Mouse (Mus musculus) liver, adult 2 months (tissue): ENCODE data around the gene Patj. TPM values are rescaled to one million over a fixed set of nuclear protein-coding genes. Genes with fewer than 3 reads are reported as not detected.

Source experiments
- DNase-seq: peaks from one replicate; pipeline ENCODE4 v3.0.0-alpha.2; 2011; ENCODE audit warnings: low read depth, low spot score; ENCODE audit errors: extremely low read depth
- H3K27ac ChIP-seq: fragments of 200-500 bp; replicated peaks from 2 replicates; pipeline ENCODE4 v1.5.1; 2012; ENCODE audit warnings: low read depth, mild to moderate bottlenecking, control low read depth, inconsistent platforms, low read length; ENCODE audit not compliant: insufficient read depth
- H3K27me3 ChIP-seq: fragments of 200-500 bp; 2 replicates; pipeline ENCODE4 v1.6.1; 2012; ENCODE audit warnings: mild to moderate bottlenecking, moderate library complexity, low read length, inconsistent platforms; ENCODE audit not compliant: control insufficient read depth, insufficient read depth
- H3K36me3 ChIP-seq: fragments of 200-500 bp; 2 replicates; pipeline ENCODE4 v1.6.1; 2012; ENCODE audit warnings: low read length, inconsistent platforms; ENCODE audit not compliant: control insufficient read depth, insufficient read depth
- H3K4me1 ChIP-seq: fragments of 200-500 bp; 2 replicates; pipeline ENCODE4 v1.6.1; 2011; ENCODE audit warnings: low read length; ENCODE audit not compliant: control insufficient read depth, insufficient read depth
- H3K4me3 ChIP-seq: fragments of 200-500 bp; 2 replicates; pipeline ENCODE4 v1.5.1; 2011; ENCODE audit warnings: low read depth, mild to moderate bottlenecking, control low read depth, low read length, moderate library complexity; ENCODE audit not compliant: insufficient read depth
- H3K79me2 ChIP-seq: fragments of 200-500 bp; 2 replicates; pipeline ENCODE4 v1.6.1; 2012; ENCODE audit warnings: inconsistent platforms, mild to moderate bottlenecking, low read length, moderate library complexity; ENCODE audit not compliant: control insufficient read depth, insufficient read depth
- H3K9ac ChIP-seq: fragments of 200-500 bp; 2 replicates; pipeline ENCODE4 v1.6.1; 2012; ENCODE audit warnings: low read depth, mild to moderate bottlenecking, control low read depth, inconsistent platforms, low read length
- CTCF ChIP-seq: fragments of 200-500 bp; IDR thresholded peaks from 2 replicates; pipeline ENCODE4 v1.5.1; 2011; ENCODE audit warnings: low read depth, low read length, control low read depth
- POLR2A ChIP-seq: fragments of 200-500 bp; IDR thresholded peaks from 2 replicates; pipeline ENCODE4 v1.6.1; 2011; ENCODE audit warnings: low read length, control low read depth; ENCODE audit not compliant: insufficient read depth; ENCODE audit errors: extremely low read depth
- WGBS: fragments of 180-500 bp; shearing (Covaris S2); methylation state at CpG from one replicate; pipeline ENCODE4 v1.1.7; 2018; 5-methylcytosine and 5-hydroxymethylcytosine counted together
- polyA plus RNA-seq: library from polyadenylated mRNA; depleted of rRNA; stranded (reverse); fragments of >200 nt; gene quantifications from 2 replicates; pipeline ENCODE4 v1.2.3, GENCODE M21; 2012
- total RNA-seq: library from RNA; depleted of rRNA; stranded (reverse); fragments of >200 nt; gene quantifications from 2 replicates; pipeline ENCODE4 v1.2.3, GENCODE M21; 2014

Patj gene
- total and polyA plus RNA-seq, 2 experiments, result 2.4 to 8.9 TPM

GRCm38 (mm10) chr4:98504743-98505142, 109.2 kb downstream of the Patj start:
- Histone ChIP-seq H3K27ac (no peak overlapping the region), H3K4me3 (no peak overlapping the region), H3K4me1 (peaks cover 5% of the 10 kb centered on the region), H3K27me3 (no peaks in the 10 kb centered on the region), H3K36me3 (no peaks in the 10 kb centered on the region), H3K9ac (no peak overlapping the region), H3K79me2 (no peaks in the 10 kb centered on the region)
- no peak for TF ChIP-seq CTCF
- no peak for TF ChIP-seq POLR2A
- 82% methylated on average over 3 of the region's 3 CpGs for WGBS
- DNase-seq, result no peak

- TF ChIP-seq POLR2A, result no peak
- TF ChIP-seq CTCF, result no peak
- WGBS, result 26% methylated on average over 11 of the region's 11 CpGs
- no peaks in the 10 kb centered on the region for H3K79me2 ChIP-seq
- H3K36me3 ChIP-seq, result no peaks in the 10 kb centered on the region
- H3K4me3 ChIP-seq, result no peak overlapping the region
- peaks cover 6% of the 10 kb centered on the region for H3K4me1 ChIP-seq
- DNase-seq, result peak; percentile 93
- peak overlapping the region; percentile 80 for H3K27ac ChIP-seq
- H3K27me3 ChIP-seq, result no peaks in the 10 kb centered on the region
- no peak overlapping the region for H3K9ac ChIP-seq
Measured at GRCm38 (mm10) chr4:98508471-98509271, 113.1 kb downstream of the Patj start.

- WGBS, result 52% methylated on average over 5 of the region's 5 CpGs
- Histone ChIP-seq H3K27ac (peak overlapping the region; percentile 79), H3K27me3 (no peaks in the 10 kb centered on the region), H3K36me3 (no peaks in the 10 kb centered on the region; the same call in 1 of the 2 replicates), H3K4me1 (peaks cover 6% of the 10 kb centered on the region), H3K9ac (no peak overlapping the region), H3K4me3 (no peak overlapping the region), H3K79me2 (no peaks in the 10 kb centered on the region)
- peak; percentile 80 for DNase-seq
- no peak for TF ChIP-seq POLR2A
- no peak for TF ChIP-seq CTCF
Measured at GRCm38 (mm10) chr4:98509939-98510338, 114.4 kb downstream of the Patj start.

GRCm38 (mm10) chr4:98511296-98511695, 115.7 kb downstream of the Patj start:
- DNase-seq, result peak; percentile 10
- Histone ChIP-seq H3K4me3 (no peak overlapping the region), H3K27me3 (no peaks in the 10 kb centered on the region), H3K27ac (no peak overlapping the region), H3K9ac (no peak overlapping the region), H3K36me3 (no peaks in the 10 kb centered on the region; the same call in 1 of the 2 replicates), H3K4me1 (peaks cover 6% of the 10 kb centered on the region), H3K79me2 (no peaks in the 10 kb centered on the region)
- 57% methylated on average over 2 of the region's 2 CpGs for WGBS
- TF ChIP-seq POLR2A, result no peak
- no peak for TF ChIP-seq CTCF

GRCm38 (mm10) chr4:98511964-98512743, 116.6 kb downstream of the Patj start:
- H3K4me3 ChIP-seq, result no peak overlapping the region
- H3K9ac ChIP-seq, result no peak overlapping the region
- no peak for DNase-seq
- TF ChIP-seq POLR2A, result no peak
- TF ChIP-seq CTCF, result no peak
- no peak overlapping the region for H3K27ac ChIP-seq
- no peaks in the 10 kb centered on the region for H3K27me3 ChIP-seq
- H3K36me3 ChIP-seq, result no peaks in the 10 kb centered on the region; the same call in 1 of the 2 replicates
- no peaks in the 10 kb centered on the region for H3K79me2 ChIP-seq
- 89% methylated on average over 10 of the region's 10 CpGs for WGBS
- H3K4me1 ChIP-seq, result peaks cover 6% of the 10 kb centered on the region
